Mouse (Mus musculus) thymus, postnatal 14 days (tissue): ENCODE measurements around the gene Gm28998.
"Not testable (repeated sequence)": the region's sequence is repeated elsewhere in the genome, so short reads cannot be mapped to it uniquely, and the experiment has no call there.

Experiments used
- DNase-seq: peaks from one replicate; pipeline ENCODE4 v3.0.0; 2021

Gene Gm28998

DNA sequence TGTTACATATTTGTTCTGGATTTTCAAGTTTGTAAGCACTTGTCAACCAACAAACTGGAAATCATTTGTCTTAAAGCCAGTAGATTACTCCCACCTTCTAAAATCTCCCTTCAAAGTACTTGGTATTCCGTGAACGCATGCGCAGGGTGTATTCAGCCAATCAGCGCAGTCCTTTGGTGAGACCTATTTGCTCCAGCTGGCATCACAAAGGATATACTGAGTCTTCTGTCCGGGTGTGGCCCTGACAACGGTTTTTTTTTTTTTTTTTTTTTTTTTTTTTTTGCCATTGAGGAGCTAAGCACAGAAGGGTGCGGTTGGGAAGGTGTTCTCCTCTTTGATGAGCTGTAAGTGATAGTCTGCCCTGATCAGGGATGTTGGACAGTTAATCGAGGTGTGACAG lies at the start of gene Gm28998:
Gene Gm28998, plus strand, starts transcription at position 301 of the 400 bp plus-strand sequence.
- not testable (repeated sequence) for DNase-seq
